Mouse (Mus musculus): Measurements from ENCODE around the gene Taar1.

- TF ChIP-seq CTCF (IDR thresholded peaks at IDR 0.05; ENCODE audit: low read depth, low read length) (no peak), POLR2A (IDR thresholded peaks at IDR 0.05; ENCODE audit: borderline replicate concordance, low read depth, low read length) (no peak)
Observed at GRCm38 (mm10) chr10:23905661-23906060, 14.5 kb upstream of the Taar1 start.
